Mouse (Mus musculus) forebrain, postnatal 0 days (tissue): Measurements from ENCODE around the gene Unc45b. TPM values are rescaled to one million over a fixed set of nuclear protein-coding genes. Genes with fewer than 3 reads are reported as not detected.
A peak's percentile ranks its signal among the peaks of the same experiment; 100 is the strongest.

ENCODE experiments used
- ATAC-seq: fragments of 200-750 bp; cut with Nextera tagmentation; 2 replicates; pipeline ENCODE4 v1.8.0; 2017; ENCODE audit warnings: mild to moderate bottlenecking, moderate library complexity
- DNase-seq: peaks from one replicate; pipeline ENCODE4 v3.0.0-alpha.2; 2015
- H3K27ac ChIP-seq: fragments of 300-500 bp; sonication (generic); 2 replicates; pipeline ENCODE4 v1.5.1; 2014; ENCODE audit warnings: low read depth, mild to moderate bottlenecking, antibody characterized with exemption, low read length, moderate library complexity, mixed read lengths
- H3K27me3 ChIP-seq: fragments of 300-500 bp; sonication (generic); 2 replicates; pipeline ENCODE4 v1.6.1; 2014; ENCODE audit warnings: mild to moderate bottlenecking, low read length, mixed read lengths; ENCODE audit not compliant: insufficient read depth
- H3K36me3 ChIP-seq: fragments of 300-500 bp; sonication (generic); 2 replicates; pipeline ENCODE4 v1.6.1; 2014; ENCODE audit warnings: mild to moderate bottlenecking, moderate library complexity; ENCODE audit not compliant: insufficient read depth
- H3K4me1 ChIP-seq: fragments of 300-500 bp; sonication (generic); 2 replicates; pipeline ENCODE4 v1.6.1; 2014; ENCODE audit warnings: antibody characterized with exemption; ENCODE audit not compliant: insufficient read depth
- H3K4me2 ChIP-seq: fragments of 300-500 bp; sonication (generic); 2 replicates; pipeline ENCODE4 v1.6.1; 2014; ENCODE audit warnings: low read depth, mild to moderate bottlenecking, moderate library complexity
- H3K4me3 ChIP-seq: fragments of 300-500 bp; sonication (generic); 2 replicates; pipeline ENCODE4 v1.5.1; 2014; ENCODE audit warnings: low read depth, low read length, mixed read lengths
- H3K9ac ChIP-seq: fragments of 300-500 bp; sonication (generic); 2 replicates; pipeline ENCODE4 v1.6.1; 2014; ENCODE audit warnings: mild to moderate bottlenecking
- H3K9me3 ChIP-seq: fragments of 300-500 bp; sonication (generic); 2 replicates; pipeline ENCODE4 v1.6.1; 2016; ENCODE audit warnings: low read length
- CTCF ChIP-seq: sonication (generic); IDR thresholded peaks from 2 replicates; pipeline ENCODE4 v1.5.1; 2016; ENCODE audit warnings: antibody characterized with exemption, control low read depth, low read depth
- WGBS: fragments of 180-500 bp; shearing (Covaris S2); extraction: QIAGEN DNeasy Blood & Tissue Kit; methylation state at CpG from one replicate; pipeline ENCODE4 v1.1.7; 2014; 5-methylcytosine and 5-hydroxymethylcytosine counted together
- polyA plus RNA-seq: library from polyadenylated mRNA; unstranded; fragments of >200 nt; fragmentation: Nextera tagmentation; extraction: Ambion mirVana; gene quantifications from 2 replicates; pipeline ENCODE4 v1.2.1, GENCODE M21; 2015
- total RNA-seq: library from RNA; depleted of rRNA; stranded (reverse); fragments of >200 nt; gene quantifications from 2 replicates; pipeline ENCODE4 v1.2.3, GENCODE M21; 2014

Gene Unc45b
- total and polyA plus RNA-seq, 2 experiments from 2014 or later = 1.4 to 2.4 TPM

DNA sequence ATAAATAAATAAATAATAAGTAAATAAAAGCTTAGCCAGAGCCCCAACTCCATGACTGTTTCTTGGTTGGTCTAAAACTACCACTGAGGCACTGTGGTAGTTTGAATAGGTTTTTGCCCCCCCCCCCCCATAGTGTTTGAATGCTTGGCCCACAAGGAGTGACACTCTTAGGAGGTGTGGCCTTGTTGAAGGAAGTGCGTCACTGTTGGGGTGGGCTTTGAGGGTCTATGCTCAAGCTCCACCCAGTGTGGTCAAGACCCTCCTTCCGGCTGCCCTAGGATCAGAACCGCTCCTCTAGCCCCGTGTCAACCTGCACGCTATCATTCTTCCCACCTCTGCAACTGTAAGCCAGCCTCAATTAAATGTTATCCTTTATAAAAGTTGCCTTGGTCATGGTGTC lies 34.7 kb upstream of the Unc45b start:
- no peak for TF ChIP-seq CTCF
- no peak for ATAC-seq
- Histone ChIP-seq H3K9me3 (no peaks in the 10 kb centered on the region), H3K36me3 (peaks cover 6% of the 10 kb centered on the region; the same call in 1 of the 2 replicates), H3K4me2 (no peak overlapping the region), H3K9ac (no peak overlapping the region), H3K27me3 (no peaks in the 10 kb centered on the region), H3K27ac (no peak overlapping the region), H3K4me3 (no peak overlapping the region), H3K4me1 (no peaks in the 10 kb centered on the region)
- 94% methylated on average over 5 of the region's 5 CpGs for WGBS
- no peak for DNase-seq

DNA sequence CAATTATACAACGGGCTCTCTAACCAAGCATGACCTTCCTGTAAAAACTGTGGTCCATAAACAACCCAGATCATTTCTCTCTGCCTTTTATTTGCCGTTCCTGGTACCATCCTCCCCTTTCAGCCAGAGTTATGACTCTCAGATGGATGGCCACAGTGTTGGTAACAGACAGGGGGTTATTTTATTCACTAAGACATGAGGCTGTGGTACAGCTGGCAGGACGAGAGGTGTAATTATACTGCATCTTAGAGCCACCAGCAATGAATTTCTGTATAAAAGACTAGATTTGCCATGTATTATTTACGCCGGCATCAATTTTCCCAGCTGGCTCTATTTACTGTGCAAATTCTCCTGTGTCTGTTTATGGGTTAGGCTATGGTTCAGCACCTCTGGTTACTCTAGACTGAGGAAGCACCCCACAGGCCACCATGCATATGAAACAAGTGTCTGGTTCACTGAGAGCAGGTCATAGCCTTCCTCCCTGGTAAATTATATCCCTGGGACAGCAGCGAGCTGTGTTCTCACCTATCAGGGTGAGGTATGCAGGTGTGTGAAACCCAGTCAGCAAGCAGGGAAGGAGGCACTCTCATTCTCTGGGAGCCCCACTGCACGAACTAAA lies 32.5 kb upstream of the Unc45b start:
- no peak overlapping the region; the same call in 1 of the 2 replicates for H3K27ac ChIP-seq
- no peak for TF ChIP-seq CTCF
- 74% methylated on average over 7 of the region's 7 CpGs for WGBS
- H3K9ac ChIP-seq = no peak overlapping the region
- no peaks in the 10 kb centered on the region for H3K4me1 ChIP-seq
- ATAC-seq = no peak
- no peaks in the 10 kb centered on the region for H3K27me3 ChIP-seq
- DNase-seq = no peak
- no peak overlapping the region for H3K4me3 ChIP-seq
- H3K4me2 ChIP-seq = no peak overlapping the region
- peaks cover 10% of the 10 kb centered on the region; the same call in 1 of the 2 replicates for H3K36me3 ChIP-seq
- no peaks in the 10 kb centered on the region for H3K9me3 ChIP-seq

DNA sequence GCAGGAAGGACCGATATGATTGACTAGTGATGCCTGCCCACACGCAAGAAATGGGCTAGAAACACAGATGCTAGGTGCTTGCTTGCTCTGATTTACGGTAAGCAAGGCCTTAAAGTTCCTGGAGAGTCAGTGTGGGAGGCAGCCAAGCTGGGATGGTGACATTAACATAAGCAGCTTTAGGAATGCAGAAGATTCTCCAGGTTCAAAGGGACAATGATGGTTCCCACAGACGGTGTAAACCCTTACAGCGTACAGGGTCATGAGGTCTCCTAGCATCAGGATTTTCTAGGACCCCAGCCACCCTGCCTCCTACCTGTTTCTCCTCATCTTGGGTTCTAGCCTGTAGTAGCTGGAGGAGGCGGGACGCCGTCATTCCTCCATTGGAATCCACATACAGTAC lies 27.2 kb upstream of the Unc45b start:
- H3K27ac ChIP-seq = no peak overlapping the region
- no peak overlapping the region for H3K4me2 ChIP-seq
- no peaks in the 10 kb centered on the region for H3K4me1 ChIP-seq
- H3K27me3 ChIP-seq = no peaks in the 10 kb centered on the region
- ATAC-seq (no peak), DNase-seq (no peak)
- no peaks in the 10 kb centered on the region for H3K9me3 ChIP-seq
- peaks cover 13% of the 10 kb centered on the region; the same call in 1 of the 2 replicates for H3K36me3 ChIP-seq
- no peak overlapping the region for H3K9ac ChIP-seq
- H3K4me3 ChIP-seq = no peak overlapping the region
- no peak for TF ChIP-seq CTCF
- WGBS = 77% methylated on average over 8 of the region's 8 CpGs

DNA sequence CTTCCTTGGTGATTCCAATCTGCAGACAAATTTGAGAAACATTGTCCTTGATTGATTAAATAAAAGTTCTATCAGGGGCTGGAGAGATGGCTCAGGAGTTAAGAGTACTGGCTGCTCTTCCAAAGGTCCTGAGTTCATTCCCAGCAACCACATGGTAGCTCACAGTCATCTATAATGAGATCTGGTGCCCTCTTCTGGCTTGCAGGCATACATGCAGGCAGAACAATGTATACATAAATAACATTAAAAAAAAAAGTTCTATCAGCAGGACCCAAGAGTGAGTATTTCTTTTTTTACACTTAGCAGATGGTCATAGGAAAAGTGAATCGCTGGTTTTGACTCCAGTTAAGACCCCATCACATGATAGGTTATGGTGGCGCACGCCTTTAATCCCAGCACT lies 23.8 kb upstream of the Unc45b start:
- ATAC-seq = no peak
- H3K4me2 ChIP-seq = no peak overlapping the region
- 91% methylated on average over 3 of the region's 3 CpGs for WGBS

DNA sequence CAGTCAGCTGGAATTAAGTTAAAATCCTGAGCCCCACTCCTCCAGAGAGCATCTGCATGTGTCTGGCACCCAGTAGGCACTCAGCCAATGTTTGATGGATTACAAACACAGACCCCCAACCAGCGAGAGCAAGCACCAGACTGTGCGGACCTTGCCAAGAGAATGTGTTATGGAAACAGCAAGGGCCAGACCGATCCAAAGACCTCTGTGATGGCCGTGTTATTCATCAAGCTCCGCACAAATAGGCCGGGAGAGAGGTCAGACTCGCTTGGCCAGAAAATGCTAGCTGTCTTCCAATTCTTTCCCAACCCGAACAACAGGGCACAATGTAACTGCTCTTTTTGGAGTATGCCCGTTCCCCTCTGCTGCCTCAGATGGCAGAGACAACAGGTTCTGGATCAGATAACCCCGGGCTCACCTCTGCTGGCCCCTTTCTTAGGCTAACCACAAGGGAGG lies 21.8 kb upstream of the Unc45b start:
- Histone ChIP-seq H3K4me3 (no peak overlapping the region), H3K4me2 (peak overlapping the region; percentile 90), H3K27me3 (no peaks in the 10 kb centered on the region; the same call in none of the 2 replicates), H3K9ac (no peak overlapping the region; the same call in 1 of the 2 replicates), H3K9me3 (no peaks in the 10 kb centered on the region), H3K36me3 (no peaks in the 10 kb centered on the region), H3K27ac (no peak overlapping the region), H3K4me1 (no peaks in the 10 kb centered on the region)
- DNase-seq = peak; percentile 58
- TF ChIP-seq CTCF = no peak
- WGBS = 30% methylated on average over 10 of the region's 10 CpGs
- ATAC-seq = peak; percentile 36

More for the DNA sequence above, 23.8 kb upstream of the Unc45b start:
- Histone ChIP-seq H3K4me3 (no peak overlapping the region), H3K9me3 (no peaks in the 10 kb centered on the region), H3K36me3 (0 out of 2 replicates have a peak, but pooled peaks cover 7% of the 10 kb centered on the region), H3K27me3 (no peaks in the 10 kb centered on the region; the same call in 1 of the 2 replicates), H3K9ac (no peak overlapping the region), H3K4me1 (no peaks in the 10 kb centered on the region), H3K27ac (no peak overlapping the region)
- TF ChIP-seq CTCF = peak; percentile 56
- no peak for DNase-seq

DNA sequence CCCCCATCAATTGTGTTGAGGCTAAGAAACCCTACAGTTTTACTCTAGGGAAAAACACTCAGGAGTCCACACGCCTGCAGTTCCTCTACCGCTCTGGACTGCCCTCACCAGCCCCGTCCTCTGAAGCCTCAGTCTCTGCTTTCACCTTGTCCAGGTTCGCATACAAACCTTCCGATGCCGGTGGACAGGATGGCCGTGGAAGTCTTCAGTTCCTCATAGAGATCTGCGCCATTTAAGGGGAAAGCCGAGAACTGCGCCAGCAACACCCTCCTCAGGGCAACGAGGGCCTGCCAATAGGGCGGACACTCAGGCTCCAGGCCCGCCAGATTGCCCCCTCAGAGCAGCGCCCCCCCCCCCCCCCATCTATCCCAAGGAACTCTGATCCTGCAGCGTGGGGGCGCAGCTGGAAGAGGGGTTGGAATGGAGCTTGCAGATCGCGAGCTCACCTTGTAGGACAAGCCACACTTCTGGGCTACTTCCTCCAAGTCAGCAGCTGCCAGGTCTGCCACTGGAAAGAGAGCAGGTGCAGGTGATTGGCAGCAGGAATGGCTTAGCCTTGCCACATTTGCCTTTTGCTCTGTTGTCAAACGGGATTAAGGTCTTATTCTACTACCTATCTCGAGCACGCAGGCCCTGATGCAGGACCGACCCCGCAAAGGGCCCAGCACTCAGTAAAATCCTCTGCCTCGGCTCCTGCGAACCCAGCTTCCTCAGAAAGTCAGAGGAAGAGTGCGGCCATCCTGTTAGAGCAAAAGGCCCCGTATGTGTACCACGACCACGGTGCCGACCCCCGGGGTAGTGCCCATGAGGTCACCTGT lies 20.6 kb upstream of the Unc45b start:
- no peaks in the 10 kb centered on the region for H3K4me1 ChIP-seq
- H3K27me3 ChIP-seq = no peaks in the 10 kb centered on the region; the same call in none of the 2 replicates
- no peaks in the 10 kb centered on the region for H3K36me3 ChIP-seq
- H3K4me2 ChIP-seq = peak overlapping the region; percentile 90
- H3K9me3 ChIP-seq = no peaks in the 10 kb centered on the region
- DNase-seq (peak; percentile 55), ATAC-seq (peak; percentile 28)
- H3K4me3 ChIP-seq = peak overlapping the region; percentile 65
- H3K9ac ChIP-seq = peak overlapping the region; percentile 63
- 2% methylated on average over 31 of the region's 31 CpGs for WGBS
- no peak for TF ChIP-seq CTCF
- peak overlapping the region; percentile 54; the same call in 1 of the 2 replicates for H3K27ac ChIP-seq
